Mouse (Mus musculus): ENCODE results near the gene Armc10.

DNA sequence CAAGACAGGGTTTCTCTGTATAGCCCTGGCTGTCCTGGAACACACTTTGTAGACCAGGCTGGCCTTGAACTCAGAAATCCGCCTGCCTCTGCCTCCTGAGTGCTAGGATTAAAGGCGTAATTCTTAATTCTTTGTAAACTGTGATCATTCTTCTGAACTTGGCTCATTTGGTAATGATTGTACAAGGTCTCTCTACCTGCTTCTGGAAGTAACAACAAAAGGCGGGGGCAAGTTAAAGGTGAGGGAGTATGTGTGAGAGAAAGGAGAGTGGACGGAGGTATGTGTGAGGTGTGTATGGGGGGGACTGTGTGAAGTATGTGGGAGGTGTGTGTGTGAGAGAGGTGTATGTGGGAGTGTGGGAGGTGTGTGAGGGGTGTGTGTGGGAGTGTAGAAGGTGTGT, 45.7 kb upstream of the Armc10 start:
- TF ChIP-seq CTCF (IDR thresholded peaks at IDR 0.05; ENCODE audit: borderline replicate concordance, extremely low read depth, insufficient read depth, insufficient read length) (no peak), POLR2A (IDR thresholded peaks at IDR 0.05; ENCODE audit: borderline replicate concordance, extremely low read depth, insufficient read depth, insufficient read length, poor library complexity, severe bottlenecking) (no peak)
